Mouse (Mus musculus) embryo, embryonic 10 days (tissue): ENCODE results near the gene Topaz1.
A peak's percentile ranks its signal among the peaks of the same experiment; 100 is the strongest.
"Not testable (repeated sequence)": the region's sequence is repeated elsewhere in the genome, so short reads cannot be mapped to it uniquely, and the experiment has no call there.

Source experiments
- DNase-seq: peaks from one replicate; pipeline ENCODE4 v3.0.0-alpha.2; 2015; ENCODE audit warnings: low spot score

The Topaz1 gene

GRCm38 (mm10) chr9:122812386-122812785, 65.2 kb downstream of the Topaz1 start:
- no peak for DNase-seq

DNA sequence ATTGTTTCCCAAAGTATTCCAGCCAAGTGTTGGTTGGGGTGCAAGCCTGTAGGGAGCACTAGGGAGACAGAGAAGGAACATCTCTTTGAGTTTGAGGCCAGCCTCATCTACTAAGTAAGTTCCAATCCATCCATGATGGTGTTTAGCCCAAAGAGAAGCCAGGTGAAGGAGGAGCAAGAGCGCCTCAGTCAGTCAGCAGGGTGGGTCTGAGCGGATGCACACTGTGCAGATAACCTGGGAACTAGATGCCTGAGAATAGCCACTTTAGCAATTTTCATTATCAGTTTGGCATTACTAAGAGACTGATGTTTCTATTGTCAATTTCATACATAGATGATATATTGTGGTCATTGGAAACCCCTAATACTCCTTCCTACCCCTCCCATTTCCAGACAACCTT, 67.6 kb downstream of the Topaz1 start:
- no peak for DNase-seq

- DNase-seq: no peak
Observed at GRCm38 (mm10) chr9:122815239-122815851, 68.2 kb downstream of the Topaz1 start.

GRCm38 (mm10) chr9:122823374-122824017, 76.3 kb downstream of the Topaz1 start:
- no peak for DNase-seq

DNA sequence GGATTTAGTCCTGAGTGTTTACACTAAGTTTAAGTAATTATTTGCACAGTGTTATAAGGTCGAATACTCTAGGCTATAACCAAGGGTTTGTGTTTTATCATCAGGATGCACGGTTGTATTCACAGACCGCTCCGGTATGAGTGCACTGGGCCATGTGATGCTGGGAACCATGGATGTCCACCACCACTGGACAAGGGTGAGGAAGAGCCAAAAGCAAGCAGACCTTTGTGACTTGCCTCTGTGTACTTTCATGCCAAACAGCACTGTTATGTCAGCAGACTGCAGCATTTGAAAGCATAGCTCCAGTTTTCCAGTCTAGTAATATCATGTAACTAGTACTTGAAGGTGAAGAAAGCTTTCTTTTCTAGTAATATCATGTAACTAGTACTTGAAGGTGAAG, 79.6 kb downstream of the Topaz1 start:
- DNase-seq: no peak

DNA sequence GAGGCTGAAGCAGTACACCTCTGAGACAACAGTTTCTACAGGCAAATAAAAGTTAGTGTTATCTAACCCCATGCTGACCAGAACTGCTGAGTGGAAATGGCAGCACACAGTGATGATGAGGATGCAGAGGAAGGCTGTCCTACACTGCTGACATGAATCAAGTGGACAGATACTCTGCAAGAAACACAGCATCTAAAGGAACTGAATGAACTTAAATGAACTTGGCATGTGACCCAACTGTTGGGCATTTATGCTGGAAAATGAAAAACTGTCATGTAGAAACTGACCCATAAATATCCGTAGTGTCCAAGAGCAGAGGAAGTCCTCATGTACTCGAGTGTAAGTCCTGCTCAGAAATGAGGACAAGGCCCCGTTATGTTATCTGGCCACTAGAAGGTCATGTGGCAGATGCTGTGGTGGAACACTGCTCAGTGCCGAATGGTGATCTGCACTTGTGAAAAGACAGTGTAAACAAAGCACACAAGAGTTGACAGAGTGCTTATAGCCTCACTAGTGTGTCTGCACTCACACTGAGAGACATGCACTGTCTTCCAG, 82.8 kb downstream of the Topaz1 start:
- no peak for DNase-seq

DNA sequence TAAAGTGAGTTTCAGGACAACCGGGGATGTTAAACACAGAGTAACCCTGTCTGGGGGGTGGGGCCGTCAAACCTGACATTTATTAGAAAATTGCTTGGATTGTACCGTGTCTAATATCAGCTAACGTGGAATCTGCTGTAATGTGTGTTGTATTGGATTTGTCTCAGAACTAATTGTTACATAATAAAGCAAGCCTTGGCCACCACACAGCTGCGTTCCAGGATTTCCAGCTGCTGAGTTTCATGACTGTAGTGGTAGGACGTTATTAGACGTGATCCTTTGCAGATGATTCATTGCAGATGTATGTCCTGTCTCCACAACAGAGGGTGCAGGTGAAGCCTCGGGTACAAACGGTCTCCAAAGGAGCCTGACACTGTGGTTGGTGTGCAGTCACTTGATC, 89.0 kb downstream of the Topaz1 start:
- no peak for DNase-seq

DNA sequence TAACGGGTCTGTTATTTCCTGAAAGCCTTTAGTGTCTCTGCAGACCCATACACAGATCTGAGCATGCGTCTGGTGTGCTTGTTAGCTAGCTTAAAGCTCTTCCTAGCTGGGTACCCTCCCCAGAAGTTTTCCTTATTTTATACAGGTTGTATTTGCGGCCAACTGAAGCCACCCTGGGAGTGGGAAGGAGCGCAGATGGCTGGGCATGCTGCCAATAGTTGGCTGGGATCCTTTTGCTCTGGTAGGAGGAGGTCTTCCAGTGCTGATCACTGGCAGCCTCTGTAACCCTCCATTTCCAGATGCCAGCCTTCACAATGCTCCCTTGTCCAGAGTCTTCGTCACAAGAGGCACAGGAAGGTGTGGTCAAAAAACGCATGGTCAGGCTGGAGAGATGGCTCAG, 89.6 kb downstream of the Topaz1 start:
- no peak for DNase-seq

DNA sequence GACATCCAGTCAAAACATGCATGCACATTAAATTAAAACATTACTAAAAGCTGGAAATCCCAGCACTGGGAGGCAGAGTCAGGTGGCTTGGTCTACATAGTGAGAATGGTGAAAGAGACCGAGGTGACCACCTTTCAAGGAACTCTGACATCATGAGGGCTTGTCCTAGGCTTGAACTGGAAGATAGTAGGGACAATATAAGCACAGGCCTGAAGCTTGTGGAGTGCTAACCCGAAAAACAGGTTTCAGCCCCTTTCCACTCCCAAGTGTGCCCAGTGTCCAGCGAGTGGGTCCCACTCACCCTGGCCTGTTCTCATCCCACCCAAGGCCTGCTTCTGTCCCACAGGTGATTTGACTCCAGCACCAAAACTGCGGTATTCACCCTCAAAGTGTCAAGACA, 90.1 kb downstream of the Topaz1 start:
- DNase-seq: no peak

DNA sequence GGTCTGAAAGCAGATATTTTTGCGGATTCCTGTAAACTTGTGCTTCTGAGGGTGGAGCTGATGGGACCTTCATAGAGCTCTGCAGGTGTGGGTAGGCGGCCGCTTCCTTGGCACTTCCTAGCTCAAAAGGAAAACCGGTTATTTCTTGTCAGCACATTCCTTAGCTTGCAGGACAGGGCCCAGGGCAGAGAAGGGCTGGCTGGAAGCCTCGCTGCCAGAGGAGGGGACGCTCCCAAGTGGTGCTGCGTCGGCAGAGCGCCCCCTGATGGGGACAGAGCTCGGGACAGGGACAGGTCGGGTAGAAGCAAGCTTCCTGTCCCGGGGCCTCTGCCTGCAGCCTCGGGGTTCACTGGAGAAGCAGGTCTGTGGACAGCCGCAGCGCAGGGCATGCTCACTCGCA, 90.5 kb downstream of the Topaz1 start:
- peak; percentile 65 for DNase-seq

- no peak for DNase-seq
Observed at GRCm38 (mm10) chr9:122843760-122844159, 96.6 kb downstream of the Topaz1 start, which contains the start of gene Gm35549. Gene Gm35549 (minus strand): TSS chr9:122844035.

DNA sequence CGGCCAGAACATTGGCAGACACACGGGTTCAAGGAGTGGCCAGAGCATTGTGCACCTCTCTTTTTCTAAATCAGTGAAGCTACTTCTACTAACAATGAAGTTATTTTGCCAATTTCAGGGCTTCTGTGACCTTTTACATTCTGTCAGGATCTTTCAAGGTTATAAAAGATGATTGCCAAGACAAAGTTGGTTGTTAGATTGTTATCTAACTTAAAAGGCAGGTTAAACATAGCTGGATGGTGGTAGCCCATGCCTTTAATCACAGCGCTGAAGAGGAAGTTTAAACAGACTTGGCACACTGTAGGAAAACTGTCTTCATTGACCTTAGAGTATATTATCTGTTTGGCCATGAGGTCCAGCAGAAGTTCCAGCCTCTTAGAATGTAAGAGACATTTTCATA, 98.5 kb downstream of the Topaz1 start:
- DNase-seq: no peak

- DNase-seq: no peak
Observed at GRCm38 (mm10) chr9:122846156-122846555, 99.0 kb downstream of the Topaz1 start.

DNA sequence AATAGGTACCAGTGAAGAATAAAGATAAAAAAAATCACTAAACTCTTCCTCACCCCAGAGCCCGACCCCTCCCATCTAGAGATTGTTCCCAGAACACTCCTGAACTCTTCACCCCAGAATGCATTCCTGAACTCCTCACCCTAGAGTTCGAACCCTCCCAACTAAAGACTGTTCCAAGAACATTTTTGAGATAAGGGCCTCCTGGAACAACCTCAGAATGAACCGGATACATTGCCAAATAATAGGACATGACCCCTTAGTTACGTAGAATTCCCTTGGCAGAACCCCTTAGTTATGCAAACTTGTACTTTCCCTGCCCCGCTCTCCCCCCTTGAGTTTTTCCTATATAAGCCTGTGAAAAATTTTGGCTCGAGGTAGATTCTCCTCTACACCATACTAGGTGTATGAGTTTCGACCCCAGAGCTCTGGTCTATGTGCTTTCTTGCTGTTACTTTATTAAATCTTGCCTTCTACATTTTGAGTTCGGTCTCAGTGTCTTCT, 100.7 kb downstream of the Topaz1 start:
- not testable (repeated sequence) for DNase-seq
